Mouse (Mus musculus): Measurements from ENCODE around the gene Col19a1.

Col19a1 gene

DNA sequence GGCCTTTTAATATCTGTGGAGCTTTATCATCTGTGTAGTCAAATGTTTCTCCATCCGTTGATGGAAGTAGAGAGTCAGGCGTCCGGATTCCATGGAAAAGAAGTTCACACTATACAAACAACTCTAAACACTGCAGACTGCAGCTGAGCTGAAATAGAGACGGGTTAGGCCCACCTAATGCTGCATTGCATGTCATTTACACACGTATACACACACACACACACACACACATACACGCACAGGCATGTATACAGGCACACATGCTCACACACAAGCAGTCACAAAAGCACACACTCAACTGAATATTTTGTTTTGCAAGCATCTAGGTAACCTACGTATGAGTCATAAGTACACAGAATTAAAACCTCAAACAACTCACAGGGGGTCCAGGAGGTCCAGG lies 284.2 kb downstream of the Col19a1 start:
- no peak for DNase-seq

DNA sequence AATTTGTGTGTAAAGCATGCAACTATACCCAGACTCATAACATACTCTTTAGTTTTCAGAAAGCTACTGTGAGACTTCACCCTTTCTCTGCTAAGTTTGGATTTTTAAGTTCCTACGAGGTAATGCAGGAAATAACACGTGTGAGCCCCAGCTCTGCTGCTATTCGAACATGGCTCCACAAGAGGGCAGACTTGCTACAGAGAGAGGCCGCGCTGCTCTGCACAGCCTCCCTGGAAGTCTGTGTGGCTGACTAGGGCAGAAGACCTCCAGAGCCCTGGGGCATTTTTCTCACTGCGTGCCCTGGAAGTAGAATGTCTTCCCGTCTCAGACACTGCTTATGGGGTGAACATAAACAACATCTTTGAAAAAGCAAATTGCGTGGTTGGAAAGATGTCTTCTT lies 284.6 kb downstream of the Col19a1 start:
- peak; percentile 43 for DNase-seq

DNA sequence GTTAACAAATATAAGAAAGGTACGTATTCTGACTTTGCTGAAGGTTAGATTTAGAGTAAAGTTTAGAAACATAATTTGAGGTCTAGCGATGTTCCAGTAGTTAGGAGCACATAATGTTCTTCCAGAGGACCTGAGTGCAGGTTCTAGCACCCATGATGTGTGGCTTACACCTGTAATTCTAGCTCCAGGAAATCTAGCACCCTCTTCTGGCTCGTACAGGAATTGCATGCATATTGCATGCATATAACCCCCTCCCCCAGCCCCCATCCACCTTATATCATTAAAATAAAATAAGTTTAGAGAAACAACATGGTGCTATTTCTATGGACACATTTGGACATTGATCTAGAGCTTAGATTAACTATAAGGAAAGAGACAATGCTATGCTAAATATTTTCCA lies 286.6 kb downstream of the Col19a1 start:
- no peak for DNase-seq

- DNase-seq, result no peak
Observed at GRCm38 (mm10) chr1:24294979-24295942, 292.0 kb downstream of the Col19a1 start.

GRCm38 (mm10) chr1:24292515-24292914 lies 294.8 kb downstream of the Col19a1 start:
- DNase-seq, result no peak

GRCm38 (mm10) chr1:24286360-24286759 lies 300.9 kb downstream of the Col19a1 start:
- no peak for DNase-seq

DNA sequence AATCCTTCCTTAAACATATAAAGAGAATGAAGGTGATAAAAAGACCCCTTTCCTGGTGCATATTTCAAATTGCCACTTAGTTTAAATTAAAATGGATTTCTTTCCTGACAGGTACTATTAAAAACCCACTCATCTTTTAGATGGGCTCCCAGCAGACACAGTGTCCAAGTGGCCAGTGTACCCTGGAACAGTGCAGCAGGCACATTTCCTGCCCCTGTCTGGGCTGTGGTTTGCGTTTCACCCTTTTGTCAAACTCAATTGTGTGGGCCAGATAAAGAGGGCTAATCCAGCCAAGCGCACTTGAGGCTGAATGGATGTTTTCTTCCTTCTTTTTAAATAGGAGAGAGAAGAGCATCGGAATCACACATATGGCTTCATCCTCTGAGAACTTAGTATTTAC lies 320.2 kb downstream of the Col19a1 start:
- DNase-seq, result no peak

DNA sequence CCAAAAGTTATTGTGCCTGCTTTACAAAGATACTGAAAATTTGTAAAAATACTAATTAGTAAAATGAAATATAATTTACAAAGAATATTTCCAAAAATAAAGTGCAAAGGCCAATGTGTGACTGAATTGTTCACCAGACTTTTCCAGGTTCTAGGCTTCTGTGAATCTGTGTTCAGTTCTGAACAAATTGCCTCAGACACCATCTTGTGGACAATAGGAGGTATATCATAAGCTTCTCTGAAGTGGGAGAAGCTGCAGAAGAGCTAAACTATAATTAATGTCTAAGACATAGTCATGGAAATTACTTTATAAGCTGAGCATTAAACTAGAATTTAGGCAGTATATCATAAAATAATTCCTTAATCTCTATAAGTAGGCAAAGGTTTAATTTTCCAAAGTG lies 326.1 kb downstream of the Col19a1 start:
- DNase-seq, result no peak

GRCm38 (mm10) chr1:24259419-24259818 lies 327.9 kb downstream of the Col19a1 start:
- DNase-seq, result no peak

DNA sequence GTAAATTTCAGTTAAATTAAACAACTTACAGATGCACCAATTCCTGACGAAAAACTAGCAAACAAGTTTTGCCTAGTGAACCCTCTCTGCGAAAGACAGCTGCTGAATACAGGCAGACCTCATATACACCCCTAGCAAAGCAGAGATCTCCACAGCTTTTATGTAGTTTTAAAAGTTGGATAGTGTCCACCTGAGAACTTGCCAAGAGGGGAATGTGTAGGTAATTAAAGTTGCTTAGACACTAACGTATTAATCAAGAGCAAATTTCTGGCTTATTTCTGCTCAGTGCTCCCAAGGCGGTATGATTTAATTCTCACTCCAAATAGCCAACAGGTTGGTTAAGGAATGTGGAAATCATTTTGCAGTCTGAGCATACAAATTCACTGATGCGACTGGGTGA lies 329.3 kb downstream of the Col19a1 start:
- DNase-seq, result no peak

DNA sequence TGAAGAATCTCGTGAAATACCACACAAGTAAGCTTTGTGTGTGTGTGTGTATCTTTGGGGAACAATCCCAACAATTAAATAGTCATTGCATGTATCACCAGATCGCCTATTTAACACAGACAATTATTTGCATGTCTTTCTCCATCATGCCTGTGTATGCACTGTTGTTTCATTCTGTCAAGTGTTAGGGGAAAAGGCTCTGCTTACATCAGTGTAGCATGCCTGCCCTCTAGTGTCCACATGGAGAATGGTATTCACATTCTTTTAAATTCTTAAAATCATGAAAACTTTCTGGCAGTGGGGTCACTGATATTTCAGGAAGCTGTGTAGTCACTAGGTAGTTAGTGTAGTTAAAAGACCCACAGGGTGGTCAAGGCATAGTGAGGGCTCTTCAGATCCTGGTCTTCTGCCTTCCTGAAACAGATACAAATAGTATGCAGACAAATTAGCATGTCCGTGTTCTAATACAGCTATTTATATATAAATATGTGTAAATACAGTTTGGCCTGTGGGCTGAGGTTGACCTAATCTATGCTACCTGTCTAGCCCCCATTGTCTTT lies 338.1 kb downstream of the Col19a1 start:
- no peak for DNase-seq

- DNase-seq, result no peak
Observed at GRCm38 (mm10) chr1:24248294-24249104, 338.8 kb downstream of the Col19a1 start.

- DNase-seq, result no peak
Observed at GRCm38 (mm10) chr1:24245700-24246375, 341.4 kb downstream of the Col19a1 start.

DNA sequence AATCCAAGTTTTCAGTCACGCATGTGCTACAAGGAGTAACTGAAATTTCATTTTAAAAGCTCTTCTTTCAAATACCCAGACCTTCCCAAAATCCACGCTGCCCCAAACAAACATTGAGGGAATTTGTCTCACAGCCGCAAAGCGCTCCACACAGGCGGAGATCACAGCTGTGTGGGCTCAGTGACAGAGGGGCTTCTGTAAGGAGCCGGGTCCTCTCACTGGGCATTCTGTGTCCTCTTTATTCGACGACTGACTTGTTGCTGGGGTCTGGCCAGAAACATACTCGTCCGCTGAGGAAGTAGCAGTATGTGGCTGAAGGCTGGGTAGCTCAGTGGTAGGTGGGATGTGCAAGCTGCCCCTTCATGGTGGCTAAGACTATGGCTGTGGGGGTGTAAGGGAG lies 342.3 kb downstream of the Col19a1 start:
- no peak for DNase-seq

GRCm38 (mm10) chr1:24240039-24240691 lies 347.1 kb downstream of the Col19a1 start:
- no peak for DNase-seq

DNA sequence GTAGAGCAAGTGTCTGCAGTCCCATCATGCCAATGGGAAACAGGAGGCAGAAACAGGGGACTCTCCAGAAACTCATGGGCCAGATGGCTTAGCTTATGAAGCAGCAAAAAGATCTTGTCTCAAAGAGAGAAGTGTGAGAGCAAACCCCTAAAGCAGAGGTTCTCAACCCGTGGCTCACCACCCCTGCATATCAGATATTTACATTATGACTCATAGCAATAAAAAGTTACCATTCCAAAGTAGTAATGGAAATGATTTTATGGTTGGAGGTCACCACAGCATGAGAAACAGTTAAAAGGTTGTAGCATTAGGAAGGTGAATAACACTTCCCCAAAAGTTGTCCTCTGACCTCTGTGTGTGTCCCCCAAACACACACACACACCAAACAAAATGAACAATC lies 350.9 kb downstream of the Col19a1 start:
- DNase-seq, result no peak

DNA sequence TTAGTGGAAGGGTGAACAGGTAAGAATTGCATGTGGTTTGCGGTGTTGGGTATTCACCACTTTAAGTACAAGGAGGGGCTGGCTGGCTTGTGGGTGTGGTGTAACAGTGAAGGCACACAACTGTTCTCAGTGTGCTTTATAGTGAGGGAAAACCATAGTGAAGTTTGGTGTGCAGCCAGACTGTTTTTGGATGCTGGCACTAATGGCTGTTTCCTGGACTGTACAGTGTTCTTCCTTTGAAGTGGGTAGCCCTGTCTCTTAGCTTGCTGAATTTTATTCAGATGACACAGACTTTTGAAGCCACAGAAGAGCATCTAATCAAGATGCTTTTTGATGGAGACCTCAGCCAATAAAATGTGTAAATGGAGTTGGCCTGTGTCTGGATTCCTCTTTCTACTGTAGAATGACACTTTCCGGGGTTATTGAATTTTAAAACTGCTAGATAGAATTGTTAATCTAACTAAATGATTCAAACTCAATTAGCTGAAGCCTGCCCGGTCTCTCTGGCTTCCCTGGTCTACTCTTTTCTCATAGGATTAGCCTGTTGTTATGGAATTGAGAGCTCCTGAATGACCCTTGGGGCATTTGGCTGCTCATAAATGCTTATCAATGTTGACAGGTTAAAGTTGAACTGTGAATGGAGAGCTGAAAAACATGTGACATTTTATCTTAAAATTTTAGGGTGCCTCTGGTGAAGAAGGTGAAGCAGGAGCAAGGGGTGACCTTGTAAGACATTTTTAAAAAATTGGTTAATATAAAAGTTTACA lies 355.6 kb downstream of the Col19a1 start:
- DNase-seq, result no peak

DNA sequence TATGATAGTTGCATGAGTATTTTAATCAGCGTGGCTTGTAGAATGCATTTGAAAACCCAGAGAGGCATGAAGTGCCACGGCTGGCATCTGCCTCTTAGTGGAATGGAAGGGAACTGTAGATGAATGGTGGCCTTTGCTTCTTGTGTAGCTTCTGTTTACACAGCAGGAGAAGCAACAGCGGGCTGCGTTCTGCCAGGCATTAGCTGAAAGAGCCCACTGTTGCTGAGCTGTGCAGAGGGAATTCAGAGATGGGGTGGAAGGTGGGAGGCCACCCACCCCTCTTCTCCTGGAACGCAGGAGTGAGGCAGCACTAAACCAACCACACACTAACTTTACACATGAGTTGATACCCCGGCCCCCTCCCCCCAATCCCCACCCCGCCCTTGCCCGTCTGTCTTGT lies 356.8 kb downstream of the Col19a1 start:
- DNase-seq, result no peak

GRCm38 (mm10) chr1:24229552-24229951 lies 357.7 kb downstream of the Col19a1 start:
- no peak for DNase-seq

DNA sequence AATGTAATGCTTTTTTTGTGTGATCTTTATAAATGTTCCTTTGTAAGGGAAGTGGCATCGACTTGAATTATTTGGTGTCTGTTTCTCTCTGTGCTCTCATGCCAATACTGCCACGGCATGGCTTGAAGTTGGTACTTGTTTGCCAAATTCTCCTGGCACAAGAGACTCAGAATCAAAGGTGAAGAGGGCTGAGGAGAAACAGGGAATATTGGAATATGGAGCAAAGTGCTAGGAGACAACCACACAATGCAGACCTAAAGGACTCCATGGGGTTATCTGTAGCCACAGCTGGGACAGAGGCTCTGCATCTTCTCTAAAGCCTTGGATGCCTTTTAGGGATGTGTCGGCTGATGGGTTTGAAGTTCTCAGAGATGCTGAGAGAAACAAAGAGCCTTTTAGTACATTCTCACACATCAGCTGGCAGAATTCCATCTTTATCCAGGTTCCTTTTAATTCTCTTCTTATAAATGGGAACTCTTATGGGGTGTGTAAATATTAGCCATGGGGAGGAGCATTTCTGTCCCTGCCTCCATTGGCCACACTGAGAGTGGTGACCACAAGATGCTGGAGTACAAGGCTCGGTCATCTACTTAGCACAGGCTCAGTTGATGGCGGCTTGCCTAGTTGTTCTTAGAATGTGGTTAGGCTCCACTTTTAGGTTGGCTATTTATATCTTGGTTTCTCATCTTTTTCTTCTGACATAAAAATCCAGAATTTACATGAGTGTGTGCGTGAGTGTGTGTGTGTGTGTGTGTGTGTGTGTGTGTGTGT lies 360.1 kb downstream of the Col19a1 start:
- no peak for DNase-seq

All from liver (tissue).